Mouse (Mus musculus): ENCODE results near the gene Med15.

The Med15 gene

GRCm38 (mm10) chr16:17649925-17650605, 82.6 kb downstream of the Med15 start:
- DNase-seq (ENCODE audit: low spot score in 2 of 2): no peak

- DNase-seq (ENCODE audit: low spot score in 2 of 2): no peak
Observed at GRCm38 (mm10) chr16:17647566-17648340, 84.9 kb downstream of the Med15 start.

GRCm38 (mm10) chr16:17647156-17647555, 85.5 kb downstream of the Med15 start:
- no peak for DNase-seq (ENCODE audit: low spot score in 2 of 2)

- peak; percentile 76 to 81 for DNase-seq (ENCODE audit: low spot score in 2 of 2)
Observed at GRCm38 (mm10) chr16:17646310-17647114, 86.2 kb downstream of the Med15 start, which contains the start of gene Ccdc74a. Gene Ccdc74a (plus strand): TSS chr16:17646470.

GRCm38 (mm10) chr16:17643437-17643990, 89.2 kb downstream of the Med15 start:
- DNase-seq (ENCODE audit: low spot score in 2 of 2): no peak

GRCm38 (mm10) chr16:17642311-17642710, 90.4 kb downstream of the Med15 start:
- DNase-seq (ENCODE audit: low spot score in 2 of 2): no peak

GRCm38 (mm10) chr16:17641301-17641700, 91.4 kb downstream of the Med15 start:
- no peak for DNase-seq (ENCODE audit: low spot score in 2 of 2)

- no peak for DNase-seq (ENCODE audit: low spot score in 2 of 2)
Observed at GRCm38 (mm10) chr16:17640706-17641105, 92.0 kb downstream of the Med15 start.

- DNase-seq (ENCODE audit: low spot score in 2 of 2): no peak
Observed at GRCm38 (mm10) chr16:17639951-17640350, 92.7 kb downstream of the Med15 start.

- DNase-seq (ENCODE audit: low spot score in 2 of 2): no peak
Observed at GRCm38 (mm10) chr16:17639081-17639480, 93.6 kb downstream of the Med15 start.

- peak; percentile 47 to 65 for DNase-seq (ENCODE audit: low spot score in 2 of 2)
Observed at GRCm38 (mm10) chr16:17638036-17638628, 94.6 kb downstream of the Med15 start.

GRCm38 (mm10) chr16:17637610-17638009, 95.1 kb downstream of the Med15 start:
- no peak for DNase-seq (ENCODE audit: low spot score in 2 of 2)

- DNase-seq (ENCODE audit: low spot score in 2 of 2): no peak
Observed at GRCm38 (mm10) chr16:17636904-17637303, 95.8 kb downstream of the Med15 start.

- no peak for DNase-seq (ENCODE audit: low spot score in 2 of 2)
Observed at GRCm38 (mm10) chr16:17633481-17634181, 99.1 kb downstream of the Med15 start.

- no peak for DNase-seq (ENCODE audit: low spot score in 2 of 2)
Observed at GRCm38 (mm10) chr16:17632580-17632979, 100.1 kb downstream of the Med15 start.

GRCm38 (mm10) chr16:17626269-17626555, 106.5 kb downstream of the Med15 start:
- DNase-seq (ENCODE audit: low spot score in 2 of 2): no peak

- DNase-seq (ENCODE audit: low spot score in 2 of 2): no peak
Observed at GRCm38 (mm10) chr16:17625488-17626268, 107.0 kb downstream of the Med15 start.

GRCm38 (mm10) chr16:17621936-17622335, 110.8 kb downstream of the Med15 start:
- DNase-seq (ENCODE audit: low spot score in 2 of 2): no peak

GRCm38 (mm10) chr16:17619198-17620105, 113.2 kb downstream of the Med15 start, which contains the start of gene Smpd4:
Gene Smpd4 (plus strand): TSS chr16:17619354.
- DNase-seq (ENCODE audit: low spot score in 2 of 2): peak; percentile 89 to 96
